Mouse (Mus musculus) heart, postnatal 0 days (tissue): ENCODE data around the gene Bcl2l1.

Experiments used
- CTCF ChIP-seq: IDR thresholded peaks from 2 replicates; pipeline ENCODE4 v1.5.1; 2016; ENCODE audit warnings: antibody characterized with exemption, control low read depth, low read depth
- EP300 ChIP-seq: IDR thresholded peaks from 2 replicates; pipeline ENCODE4 v1.6.1; 2016; ENCODE audit warnings: antibody characterized with exemption, low read depth

DNA sequence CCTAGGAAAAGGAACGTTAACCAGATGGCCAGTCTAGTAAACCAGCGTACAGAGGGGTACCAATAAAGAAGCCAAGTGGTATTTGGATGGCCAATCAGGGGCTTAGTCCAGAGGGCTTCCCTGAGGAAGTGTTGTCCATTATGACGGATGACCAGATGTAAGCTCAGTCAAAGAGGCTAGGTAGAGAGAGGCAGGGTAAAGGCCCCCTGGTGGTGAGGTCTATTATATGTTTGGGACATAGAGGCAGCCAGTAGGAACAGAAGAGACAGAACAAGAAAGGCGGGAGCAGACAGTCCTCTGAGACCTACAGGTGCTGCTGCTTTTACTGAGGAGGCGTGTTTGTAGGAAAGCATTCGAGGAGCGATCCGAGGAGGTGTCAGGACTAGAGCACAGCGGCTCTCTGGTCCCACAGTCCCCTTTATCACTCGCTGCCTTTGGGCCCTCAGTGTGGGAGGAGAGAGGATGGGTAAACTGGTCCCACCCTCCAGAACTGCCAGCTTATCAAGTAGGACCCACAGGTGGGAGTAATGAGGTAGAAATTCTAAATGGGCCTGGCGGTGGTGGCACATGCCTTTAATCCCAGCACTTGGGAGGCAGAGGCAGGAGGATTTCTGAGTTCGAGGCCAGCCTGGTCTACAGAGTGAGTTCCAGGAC lies 63.8 kb downstream of the Bcl2l1 start:
- TF ChIP-seq CTCF = peak; percentile 59
- TF ChIP-seq EP300 = no peak
